Mouse (Mus musculus) forebrain, embryonic 11.5 days (tissue): ENCODE results near the gene Folr2. TPM values are rescaled to one million over a fixed set of nuclear protein-coding genes. Genes with fewer than 3 reads are reported as not detected.

Source experiments
- ATAC-seq: fragments of 200-750 bp; cut with Nextera tagmentation; replicated peaks from 2 replicates; pipeline ENCODE4 v1.8.0; 2017; ENCODE audit warnings: moderate TSS enrichment; ENCODE audit not compliant: low FRiP score
- DNase-seq: peaks from one replicate; pipeline ENCODE4 v3.0.0-alpha.2; 2017; ENCODE audit warnings: low spot score
- H3K27ac ChIP-seq: fragments of 300-500 bp; sonication (generic); 2 replicates; pipeline ENCODE4 v1.5.1; 2014; ENCODE audit warnings: low read depth, low read length
- H3K27me3 ChIP-seq: fragments of 300-500 bp; sonication (generic); 2 replicates; pipeline ENCODE4 v1.6.1; 2014; ENCODE audit warnings: mild to moderate bottlenecking, low read length, mixed read lengths; ENCODE audit not compliant: control insufficient read depth, insufficient read depth
- H3K36me3 ChIP-seq: fragments of 300-500 bp; sonication (generic); 2 replicates; pipeline ENCODE4 v1.6.1; 2014; ENCODE audit warnings: mild to moderate bottlenecking, low read length, moderate library complexity, mixed read lengths; ENCODE audit not compliant: control insufficient read depth, insufficient read depth
- H3K4me1 ChIP-seq: fragments of 300-500 bp; sonication (generic); replicated peaks from 2 replicates; pipeline ENCODE4 v1.6.1; 2014; ENCODE audit warnings: low read length, mixed read lengths; ENCODE audit not compliant: control insufficient read depth, insufficient read depth
- H3K4me2 ChIP-seq: fragments of 300-500 bp; sonication (generic); 2 replicates; pipeline ENCODE4 v1.6.1; 2014; ENCODE audit warnings: low read depth, mild to moderate bottlenecking, low read length, moderate library complexity, mixed read lengths; ENCODE audit not compliant: severe bottlenecking
- H3K4me3 ChIP-seq: fragments of 300-500 bp; sonication (generic); 2 replicates; pipeline ENCODE4 v1.5.1; 2014; ENCODE audit warnings: low read depth, low read length
- H3K9ac ChIP-seq: fragments of 300-500 bp; sonication (generic); 2 replicates; pipeline ENCODE4 v1.6.1; 2014; ENCODE audit warnings: low read length
- H3K9me3 ChIP-seq: fragments of 300-500 bp; sonication (generic); 2 replicates; pipeline ENCODE4 v1.6.1; 2016; ENCODE audit warnings: low read length, mixed read lengths; ENCODE audit not compliant: control insufficient read depth
- WGBS: fragments of 180-500 bp; shearing (Covaris S2); extraction: QIAGEN DNeasy Blood & Tissue Kit; methylation state at CpG from one replicate; pipeline ENCODE4 v1.1.7; 2014; 5-methylcytosine and 5-hydroxymethylcytosine counted together
- polyA plus RNA-seq: library from polyadenylated mRNA; unstranded; fragments of >200 nt; fragmentation: Nextera tagmentation; extraction: Ambion mirVana; gene quantifications from 2 replicates; pipeline ENCODE4 v1.2.1, GENCODE M21; 2014

The Folr2 gene
- polyA plus RNA-seq, 1 experiment from 2014 or later, result 0.94 TPM

DNA sequence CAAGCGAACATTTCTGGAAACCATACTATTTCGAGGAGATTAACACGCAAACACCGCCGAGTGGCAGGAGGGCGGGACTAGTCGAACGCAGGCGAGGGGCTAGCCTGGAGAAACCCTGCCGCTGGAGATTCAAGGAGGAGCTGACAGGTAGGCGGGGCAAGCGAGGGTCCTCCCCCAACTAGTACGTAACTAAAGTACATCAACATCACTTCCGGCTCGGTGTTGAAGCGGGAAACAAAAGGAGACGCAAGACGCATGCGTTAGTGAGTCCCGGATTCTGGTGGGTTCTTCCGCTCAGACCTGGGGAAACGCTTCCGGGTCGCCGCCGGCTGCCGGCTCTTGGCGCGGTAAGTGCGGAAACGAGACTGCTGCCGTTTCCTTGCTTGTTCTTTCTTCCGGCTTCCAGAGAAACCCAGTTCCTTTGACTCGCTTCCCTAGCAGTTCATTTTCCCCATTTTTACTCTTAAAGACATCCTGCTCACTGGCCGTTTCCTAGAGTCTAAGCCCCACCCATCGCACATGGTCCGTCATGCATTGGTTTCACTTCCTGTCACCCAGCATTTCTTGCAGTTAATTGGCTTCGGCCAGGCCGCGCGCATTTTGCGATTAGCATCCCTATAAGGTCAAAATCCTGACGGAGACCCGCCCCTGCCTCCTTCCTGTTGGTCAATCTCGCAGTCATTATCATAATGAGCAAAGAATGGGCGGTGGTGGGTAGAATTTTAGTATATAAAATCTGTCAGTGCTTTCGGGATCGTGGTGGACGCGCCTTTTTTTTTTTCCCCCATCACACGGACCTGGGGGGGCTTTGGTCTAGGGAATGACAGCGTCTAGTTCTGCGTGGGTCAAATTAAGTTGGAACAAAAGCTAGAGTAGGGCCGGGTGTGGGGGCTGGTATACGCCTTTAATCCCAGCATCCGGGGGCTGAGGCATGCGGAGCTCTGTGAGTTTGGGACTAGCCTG, 39.4 kb upstream of the Folr2 start:
- Histone ChIP-seq H3K4me2 (peak overlapping the region; percentile 57), H3K4me3 (peak overlapping the region; percentile 54), H3K27ac (peak overlapping the region; percentile 93), H3K9me3 (no peaks in the 10 kb centered on the region), H3K4me1 (no peaks in the 10 kb centered on the region; the same call in 1 of the 2 replicates), H3K27me3 (no peaks in the 10 kb centered on the region), H3K36me3 (no peaks in the 10 kb centered on the region), H3K9ac (peak overlapping the region; percentile 77)
- peak; percentile 98 for ATAC-seq
- WGBS, result under 1% methylated on average over 57 of the region's 57 CpGs
- peak; percentile 96 for DNase-seq

DNA sequence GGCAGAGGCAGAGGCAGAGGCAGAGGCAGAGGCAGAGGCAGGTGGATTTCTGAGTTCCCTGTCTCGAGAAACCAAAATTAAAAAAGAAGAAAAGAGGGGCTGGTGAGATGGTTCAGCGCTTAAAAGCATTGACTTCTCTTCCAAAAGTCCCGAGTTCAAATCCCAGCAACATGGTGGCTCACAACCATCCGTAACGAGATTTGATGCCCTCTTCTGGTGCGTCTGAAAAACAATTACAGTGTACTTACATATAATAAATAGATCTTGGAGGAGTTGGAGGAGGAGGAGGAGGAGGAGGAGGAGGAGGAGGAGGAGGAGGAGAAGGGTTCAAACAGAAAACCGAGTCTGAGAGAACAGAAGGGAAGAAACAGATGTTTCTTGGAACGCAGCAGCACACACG, 38.7 kb upstream of the Folr2 start:
- Histone ChIP-seq H3K36me3 (no peaks in the 10 kb centered on the region), H3K27ac (no peak overlapping the region), H3K27me3 (no peaks in the 10 kb centered on the region), H3K4me1 (no peaks in the 10 kb centered on the region; the same call in 1 of the 2 replicates), H3K4me2 (peak overlapping the region; percentile 40), H3K4me3 (peak overlapping the region; percentile 54), H3K9ac (peak overlapping the region; percentile 37; the same call in 1 of the 2 replicates), H3K9me3 (no peaks in the 10 kb centered on the region)
- ATAC-seq, result no peak
- WGBS, result 39% methylated on average over 9 of the region's 9 CpGs
- no peak for DNase-seq

DNA sequence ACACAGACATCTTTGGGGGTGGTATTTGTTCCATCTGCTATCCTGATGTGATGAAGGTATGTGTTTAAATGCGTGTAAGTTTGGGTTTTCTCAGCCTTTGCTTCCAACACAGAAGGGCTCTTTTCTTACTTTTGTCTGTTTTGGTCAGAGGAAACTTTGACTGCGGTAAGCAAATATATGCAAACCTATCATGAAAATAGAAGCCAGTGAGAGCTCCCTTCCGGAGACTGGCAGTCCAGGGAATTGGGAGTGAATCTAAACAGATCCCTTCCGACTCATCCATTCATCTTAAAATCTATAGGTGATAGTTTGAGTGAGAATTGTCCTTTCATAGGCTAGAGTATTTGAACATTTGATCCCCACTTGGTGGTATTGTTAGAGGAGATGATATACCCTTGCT, 31.5 kb upstream of the Folr2 start:
- Histone ChIP-seq H3K27me3 (no peaks in the 10 kb centered on the region), H3K9ac (no peak overlapping the region), H3K4me2 (no peak overlapping the region), H3K27ac (no peak overlapping the region), H3K9me3 (no peaks in the 10 kb centered on the region), H3K36me3 (no peaks in the 10 kb centered on the region), H3K4me3 (no peak overlapping the region), H3K4me1 (no peaks in the 10 kb centered on the region)
- 88% methylated on average over 4 of the region's 4 CpGs for WGBS
- no peak for DNase-seq
- no peak for ATAC-seq

DNA sequence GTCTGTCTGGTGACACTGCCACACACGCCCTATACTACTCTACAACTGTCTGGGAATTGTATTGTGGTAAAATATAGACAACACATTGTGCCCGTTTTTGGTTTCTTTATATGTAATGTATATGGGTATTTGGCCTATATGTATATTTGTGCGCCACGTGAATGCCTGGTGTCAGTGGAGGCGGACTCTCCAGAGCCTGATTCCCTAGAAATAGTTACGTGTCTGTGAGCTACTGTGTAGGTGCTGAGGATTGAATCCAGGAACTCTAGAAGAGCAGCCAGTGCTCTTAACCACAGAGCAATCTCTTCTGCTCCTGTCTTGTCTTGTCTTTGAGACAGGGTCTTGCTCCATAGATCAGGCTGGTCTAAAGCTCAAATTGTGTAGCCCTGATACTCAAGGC, 29.3 kb upstream of the Folr2 start:
- H3K4me3 ChIP-seq, result no peak overlapping the region
- H3K27me3 ChIP-seq, result no peaks in the 10 kb centered on the region
- ATAC-seq (no peak), DNase-seq (no peak)
- H3K4me1 ChIP-seq, result no peaks in the 10 kb centered on the region
- 87% methylated on average over 6 of the region's 6 CpGs for WGBS
- H3K4me2 ChIP-seq, result no peak overlapping the region
- no peak overlapping the region for H3K9ac ChIP-seq
- no peaks in the 10 kb centered on the region for H3K9me3 ChIP-seq
- H3K36me3 ChIP-seq, result no peaks in the 10 kb centered on the region
- no peak overlapping the region for H3K27ac ChIP-seq

DNA sequence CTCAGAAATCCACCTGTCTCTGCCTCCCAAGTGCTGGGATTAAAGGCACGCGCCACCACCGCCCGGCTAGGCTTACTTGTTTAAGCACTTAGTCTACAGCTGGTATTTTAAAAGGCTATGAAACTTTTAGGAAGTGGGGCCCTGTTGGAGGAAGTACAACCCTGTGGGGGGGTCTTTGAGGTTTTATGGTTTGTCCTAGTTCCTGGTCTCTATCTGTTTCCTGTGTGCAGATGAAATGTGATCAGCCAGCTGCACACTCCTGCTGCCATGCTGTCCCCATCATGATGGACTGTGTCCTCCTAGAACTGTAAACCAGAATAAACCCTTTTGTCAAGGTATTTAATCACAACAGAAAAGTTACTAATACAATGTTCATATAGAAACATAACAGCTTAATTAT, 27.2 kb upstream of the Folr2 start:
- no peaks in the 10 kb centered on the region for H3K4me1 ChIP-seq
- H3K9me3 ChIP-seq, result no peaks in the 10 kb centered on the region
- no peak overlapping the region for H3K4me2 ChIP-seq
- no peak for ATAC-seq
- no peaks in the 10 kb centered on the region for H3K36me3 ChIP-seq
- WGBS, result 93% methylated on average over 4 of the region's 4 CpGs
- no peak for DNase-seq
- H3K27me3 ChIP-seq, result no peaks in the 10 kb centered on the region
- H3K9ac ChIP-seq, result no peak overlapping the region
- no peak overlapping the region for H3K27ac ChIP-seq
- H3K4me3 ChIP-seq, result no peak overlapping the region

DNA sequence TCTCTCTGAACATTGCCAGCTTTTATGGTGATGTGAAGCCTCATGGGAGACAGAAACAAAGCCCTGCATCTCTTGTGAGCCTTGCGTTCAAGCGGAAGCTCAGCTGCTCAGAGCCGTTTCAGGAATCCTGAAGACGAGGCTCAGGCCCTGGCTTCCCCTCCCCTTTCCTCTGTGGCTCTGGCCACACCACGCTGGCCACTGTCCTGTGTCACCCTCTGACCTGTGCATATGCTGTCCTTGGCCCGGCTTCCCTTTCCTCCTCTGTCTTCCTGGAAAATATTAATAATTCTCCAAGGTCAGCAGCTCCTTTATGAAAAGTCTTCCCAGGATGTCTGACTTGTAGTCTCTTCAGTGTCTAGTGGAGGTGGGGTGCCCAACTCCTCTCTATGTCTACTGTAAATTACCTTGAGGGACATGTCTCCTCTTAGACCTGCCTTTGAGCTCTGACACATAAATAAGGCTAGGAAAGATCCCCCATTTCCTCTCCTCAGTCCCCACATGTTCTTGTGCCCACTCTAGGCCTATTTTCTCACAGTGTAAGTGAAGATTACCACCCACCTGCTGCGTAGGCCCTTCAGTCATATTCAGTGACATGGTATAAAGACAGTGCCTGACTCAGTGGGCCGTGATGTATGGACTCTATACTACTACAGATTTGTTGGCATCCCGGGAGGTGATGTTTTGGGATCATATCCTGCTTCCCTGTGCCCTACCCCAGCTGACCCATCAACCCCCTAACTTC, 25.6 kb upstream of the Folr2 start:
- WGBS, result 68% methylated on average over 9 of the region's 9 CpGs
- H3K4me1 ChIP-seq, result no peaks in the 10 kb centered on the region
- DNase-seq (no peak), ATAC-seq (no peak)
- H3K9me3 ChIP-seq, result no peaks in the 10 kb centered on the region
- no peak overlapping the region for H3K27ac ChIP-seq
- H3K36me3 ChIP-seq, result no peaks in the 10 kb centered on the region
- H3K9ac ChIP-seq, result no peak overlapping the region
- no peak overlapping the region for H3K4me2 ChIP-seq
- H3K4me3 ChIP-seq, result no peak overlapping the region
- H3K27me3 ChIP-seq, result no peaks in the 10 kb centered on the region

DNA sequence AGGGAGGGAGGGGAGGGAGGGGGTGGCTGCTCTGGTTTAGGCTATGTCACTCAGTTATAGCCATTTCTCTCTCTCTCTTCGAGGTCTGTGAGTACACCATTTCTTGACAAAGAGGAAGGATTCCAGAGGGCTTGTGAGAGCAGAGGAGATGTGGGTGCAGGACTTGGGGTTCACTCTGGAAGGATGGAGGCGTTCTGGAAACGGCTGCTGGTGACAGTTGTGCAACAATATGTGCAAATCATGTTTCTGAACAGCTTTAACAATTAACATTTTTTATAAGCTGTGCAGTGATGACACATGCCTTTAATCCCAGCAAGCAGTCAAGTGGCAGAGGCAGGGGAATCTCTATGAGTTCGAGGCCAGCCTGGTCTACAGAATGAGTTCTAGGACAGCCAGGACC, 23.9 kb upstream of the Folr2 start:
- Histone ChIP-seq H3K4me2 (no peak overlapping the region), H3K9ac (no peak overlapping the region), H3K27ac (no peak overlapping the region), H3K4me1 (no peaks in the 10 kb centered on the region), H3K27me3 (no peaks in the 10 kb centered on the region), H3K4me3 (no peak overlapping the region), H3K9me3 (no peaks in the 10 kb centered on the region), H3K36me3 (no peaks in the 10 kb centered on the region)
- WGBS, result 72% methylated on average over 4 of the region's 4 CpGs
- no peak for ATAC-seq
- no peak for DNase-seq

DNA sequence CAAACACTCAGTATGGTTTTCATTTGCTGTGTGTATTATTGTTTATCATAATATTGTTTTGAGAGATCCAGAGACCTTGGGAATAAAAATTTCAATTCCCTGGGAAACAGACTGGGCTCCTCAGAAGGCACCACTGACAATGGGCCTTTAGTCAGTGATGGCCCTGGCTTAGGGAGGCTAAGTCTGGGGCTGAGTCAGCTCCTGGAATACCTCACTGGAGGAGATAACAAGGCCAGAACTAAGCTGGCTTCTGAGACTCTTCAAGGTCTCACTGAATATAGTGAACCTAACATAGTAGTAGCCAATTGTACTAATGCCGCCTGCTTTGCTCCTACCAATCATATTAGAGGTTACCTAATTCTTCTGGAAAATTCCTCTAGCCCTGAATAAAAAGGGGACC, 19.0 kb upstream of the Folr2 start:
- no peak overlapping the region for H3K4me3 ChIP-seq
- no peak overlapping the region for H3K4me2 ChIP-seq
- no peak for ATAC-seq
- WGBS, result 79% methylated on average over 1 of the region's 1 CpGs
- no peak overlapping the region for H3K27ac ChIP-seq
- H3K9me3 ChIP-seq, result no peaks in the 10 kb centered on the region
- no peaks in the 10 kb centered on the region for H3K36me3 ChIP-seq
- H3K27me3 ChIP-seq, result no peaks in the 10 kb centered on the region
- DNase-seq, result no peak
- H3K4me1 ChIP-seq, result no peaks in the 10 kb centered on the region
- no peak overlapping the region for H3K9ac ChIP-seq
